Mouse (Mus musculus): ENCODE results near the gene Klc4. TPM values are rescaled to one million over a fixed set of nuclear protein-coding genes. Genes with fewer than 3 reads are reported as not detected.

The Klc4 gene
- polyA plus RNA-seq, 1 experiment from 2014 or later = 45.7 TPM

- no peak overlapping the region for H3K27ac ChIP-seq (ENCODE audit: low read depth)
- 90% methylated on average over 12 of the region's 12 CpGs for WGBS
- ATAC-seq (replicated peaks; ENCODE audit: low FRiP score, low TSS enrichment, low read depth) = no peak
Observed at GRCm38 (mm10) chr17:46661981-46662380, 16.2 kb upstream of the Klc4 start.

GRCm38 (mm10) chr17:46661351-46661750, 15.5 kb upstream of the Klc4 start:
- Histone ChIP-seq H3K4me3 (ENCODE audit: low read depth, low read length) (no peak overlapping the region), H3K9me3 (ENCODE audit: control insufficient read depth, low read length) (no peaks in the 10 kb centered on the region), H3K27ac (ENCODE audit: low read depth) (no peak overlapping the region), H3K4me1 (replicated peaks; ENCODE audit: control insufficient read depth, insufficient read depth, low read length) (no peaks in the 10 kb centered on the region), H3K4me2 (ENCODE audit: low read length) (no peak overlapping the region), H3K27me3 (replicated peaks; ENCODE audit: control insufficient read depth, insufficient read depth, low read length) (no peaks in the 10 kb centered on the region), H3K36me3 (ENCODE audit: control insufficient read depth, insufficient read depth, low read length) (peaks cover 95% of the 10 kb centered on the region), H3K9ac (ENCODE audit: low read length) (no peak overlapping the region)
- ATAC-seq (replicated peaks; ENCODE audit: low FRiP score, low TSS enrichment, low read depth) = no peak
- no peak for DNase-seq (ENCODE audit: low spot score)
- WGBS = 94% methylated on average over 9 of the region's 9 CpGs

More at GRCm38 (mm10) chr17:46661981-46662380, 16.2 kb upstream of the Klc4 start:
- Histone ChIP-seq H3K9ac (ENCODE audit: low read length) (no peak overlapping the region), H3K4me2 (ENCODE audit: low read length) (no peak overlapping the region), H3K36me3 (ENCODE audit: control insufficient read depth, insufficient read depth, low read length) (peaks cover 95% of the 10 kb centered on the region), H3K9me3 (ENCODE audit: control insufficient read depth, low read length) (no peaks in the 10 kb centered on the region), H3K4me1 (replicated peaks; ENCODE audit: control insufficient read depth, insufficient read depth, low read length) (no peaks in the 10 kb centered on the region), H3K27me3 (replicated peaks; ENCODE audit: control insufficient read depth, insufficient read depth, low read length) (no peaks in the 10 kb centered on the region), H3K4me3 (ENCODE audit: low read depth, low read length) (no peak overlapping the region)
- no peak for DNase-seq (ENCODE audit: low spot score)

GRCm38 (mm10) chr17:46656054-46656453, 10.2 kb upstream of the Klc4 start:
- Histone ChIP-seq H3K4me3 (ENCODE audit: low read depth, low read length) (no peak overlapping the region), H3K9ac (ENCODE audit: low read length) (no peak overlapping the region), H3K27ac (ENCODE audit: low read depth) (no peak overlapping the region), H3K36me3 (ENCODE audit: control insufficient read depth, insufficient read depth, low read length) (peaks cover 89% of the 10 kb centered on the region), H3K27me3 (replicated peaks; ENCODE audit: control insufficient read depth, insufficient read depth, low read length) (no peaks in the 10 kb centered on the region), H3K4me1 (replicated peaks; ENCODE audit: control insufficient read depth, insufficient read depth, low read length) (peaks cover 18% of the 10 kb centered on the region), H3K4me2 (ENCODE audit: low read length) (no peak overlapping the region), H3K9me3 (ENCODE audit: control insufficient read depth, low read length) (0 out of 2 replicates have a peak, but pooled peaks cover 2% of the 10 kb centered on the region)
- 78% methylated on average over 6 of the region's 6 CpGs for WGBS
- DNase-seq (ENCODE audit: low spot score) (no peak), ATAC-seq (replicated peaks; ENCODE audit: low FRiP score, low TSS enrichment, low read depth) (no peak)

GRCm38 (mm10) chr17:46651755-46652547, 6.1 kb upstream of the Klc4 start:
- ATAC-seq (replicated peaks; ENCODE audit: low FRiP score, low TSS enrichment, low read depth) (no peak), DNase-seq (ENCODE audit: low spot score) (no peak)
- H3K4me1 ChIP-seq (replicated peaks; ENCODE audit: control insufficient read depth, insufficient read depth, low read length) = peaks cover 28% of the 10 kb centered on the region
- no peaks in the 10 kb centered on the region for H3K27me3 ChIP-seq (replicated peaks; ENCODE audit: control insufficient read depth, insufficient read depth, low read length)
- peak overlapping the region; percentile 67 for H3K4me3 ChIP-seq (ENCODE audit: low read depth, low read length)
- H3K9me3 ChIP-seq (ENCODE audit: control insufficient read depth, low read length) = 0 out of 2 replicates have a peak, but pooled peaks cover 2% of the 10 kb centered on the region
- peak overlapping the region; percentile 86 for H3K9ac ChIP-seq (ENCODE audit: low read length)
- peaks cover 56% of the 10 kb centered on the region for H3K36me3 ChIP-seq (ENCODE audit: control insufficient read depth, insufficient read depth, low read length)
- no peak overlapping the region; the same call in 1 of the 2 replicates for H3K27ac ChIP-seq (ENCODE audit: low read depth)
- H3K4me2 ChIP-seq (ENCODE audit: low read length) = peak overlapping the region; percentile 85
- 64% methylated on average over 20 of the region's 20 CpGs for WGBS

- peak overlapping the region; percentile 67 for H3K4me3 ChIP-seq (ENCODE audit: low read depth, low read length)
- H3K27me3 ChIP-seq (replicated peaks; ENCODE audit: control insufficient read depth, insufficient read depth, low read length) = no peaks in the 10 kb centered on the region
- H3K9ac ChIP-seq (ENCODE audit: low read length) = peak overlapping the region; percentile 86
- ATAC-seq (replicated peaks; ENCODE audit: low FRiP score, low TSS enrichment, low read depth) (no peak), DNase-seq (ENCODE audit: low spot score) (no peak)
- H3K36me3 ChIP-seq (ENCODE audit: control insufficient read depth, insufficient read depth, low read length) = peaks cover 50% of the 10 kb centered on the region
- 0 out of 2 replicates have a peak, but pooled peaks cover 2% of the 10 kb centered on the region for H3K9me3 ChIP-seq (ENCODE audit: control insufficient read depth, low read length)
- WGBS = 65% methylated on average over 17 of the region's 17 CpGs
- peaks cover 32% of the 10 kb centered on the region for H3K4me1 ChIP-seq (replicated peaks; ENCODE audit: control insufficient read depth, insufficient read depth, low read length)
- H3K4me2 ChIP-seq (ENCODE audit: low read length) = peak overlapping the region; percentile 85
- peak overlapping the region; percentile 95 for H3K27ac ChIP-seq (ENCODE audit: low read depth)
Observed at GRCm38 (mm10) chr17:46651292-46651691, 5.5 kb upstream of the Klc4 start.

- under 1% methylated on average over 56 of the region's 58 CpGs for WGBS
Observed at GRCm38 (mm10) chr17:46650232-46651031, 4.6 kb upstream of the Klc4 start, which contains the start of gene Cul7. Gene Cul7 (plus strand): TSS chr17:46650337.

GRCm38 (mm10) chr17:46649811-46650210, 4.0 kb upstream of the Klc4 start:
- Histone ChIP-seq H3K4me2 (ENCODE audit: low read length) (peak overlapping the region; percentile 85), H3K9me3 (ENCODE audit: control insufficient read depth, low read length) (0 out of 2 replicates have a peak, but pooled peaks cover 2% of the 10 kb centered on the region), H3K27ac (ENCODE audit: low read depth) (peak overlapping the region; percentile 95), H3K9ac (ENCODE audit: low read length) (peak overlapping the region; percentile 86), H3K27me3 (replicated peaks; ENCODE audit: control insufficient read depth, insufficient read depth, low read length) (no peaks in the 10 kb centered on the region), H3K4me1 (replicated peaks; ENCODE audit: control insufficient read depth, insufficient read depth, low read length) (peaks cover 30% of the 10 kb centered on the region), H3K4me3 (ENCODE audit: low read depth, low read length) (peak overlapping the region; percentile 67), H3K36me3 (ENCODE audit: control insufficient read depth, insufficient read depth, low read length) (peaks cover 38% of the 10 kb centered on the region)
- peak; percentile 53 for DNase-seq (ENCODE audit: low spot score)
- 33% methylated on average over 15 of the region's 15 CpGs for WGBS
- no peak for ATAC-seq (replicated peaks; ENCODE audit: low FRiP score, low TSS enrichment, low read depth)

More at GRCm38 (mm10) chr17:46650232-46651031, 4.6 kb upstream of the Klc4 start, which contains the start of gene Cul7:
- Histone ChIP-seq H3K36me3 (ENCODE audit: control insufficient read depth, insufficient read depth, low read length) (peaks cover 41% of the 10 kb centered on the region), H3K9ac (ENCODE audit: low read length) (peak within 1 kb of the TSS; percentile 86), H3K9me3 (ENCODE audit: control insufficient read depth, low read length) (0 out of 2 replicates have a peak, but pooled peaks cover 2% of the 10 kb centered on the region), H3K4me3 (ENCODE audit: low read depth, low read length) (peak within 1 kb of the TSS; percentile 67), H3K4me1 (replicated peaks; ENCODE audit: control insufficient read depth, insufficient read depth, low read length) (peaks cover 28% of the 10 kb centered on the region), H3K27me3 (replicated peaks; ENCODE audit: control insufficient read depth, insufficient read depth, low read length) (no peaks in the 10 kb centered on the region), H3K4me2 (ENCODE audit: low read length) (peak within 1 kb of the TSS; percentile 85), H3K27ac (ENCODE audit: low read depth) (peak within 1 kb of the TSS; percentile 95)
- ATAC-seq (replicated peaks; ENCODE audit: low FRiP score, low TSS enrichment, low read depth) (peak; percentile 84), DNase-seq (ENCODE audit: low spot score) (peak; percentile 91)

GRCm38 (mm10) chr17:46648436-46648835, 2.6 kb upstream of the Klc4 start:
- Histone ChIP-seq H3K9ac (ENCODE audit: low read length) (no peak overlapping the region), H3K27ac (ENCODE audit: low read depth) (no peak overlapping the region), H3K36me3 (ENCODE audit: control insufficient read depth, insufficient read depth, low read length) (peaks cover 24% of the 10 kb centered on the region), H3K4me3 (ENCODE audit: low read depth, low read length) (no peak overlapping the region), H3K9me3 (ENCODE audit: control insufficient read depth, low read length) (no peaks in the 10 kb centered on the region), H3K27me3 (replicated peaks; ENCODE audit: control insufficient read depth, insufficient read depth, low read length) (no peaks in the 10 kb centered on the region), H3K4me2 (ENCODE audit: low read length) (no peak overlapping the region), H3K4me1 (replicated peaks; ENCODE audit: control insufficient read depth, insufficient read depth, low read length) (peaks cover 35% of the 10 kb centered on the region)
- WGBS = 94% methylated on average over 9 of the region's 9 CpGs
- no peak for DNase-seq (ENCODE audit: low spot score)
- no peak for ATAC-seq (replicated peaks; ENCODE audit: low FRiP score, low TSS enrichment, low read depth)

All from intestine, embryonic 14.5 days (tissue).